Mouse (Mus musculus) liver, adult 2 months (tissue): Measurements from ENCODE around the gene Nle1.

ENCODE experiments used
- CTCF ChIP-seq: fragments of 200-500 bp; IDR thresholded peaks from 2 replicates; pipeline ENCODE4 v1.5.1; 2011; ENCODE audit warnings: low read depth, low read length, control low read depth
- POLR2A ChIP-seq: fragments of 200-500 bp; IDR thresholded peaks from 2 replicates; pipeline ENCODE4 v1.6.1; 2011; ENCODE audit warnings: low read length, control low read depth; ENCODE audit not compliant: insufficient read depth; ENCODE audit errors: extremely low read depth

DNA sequence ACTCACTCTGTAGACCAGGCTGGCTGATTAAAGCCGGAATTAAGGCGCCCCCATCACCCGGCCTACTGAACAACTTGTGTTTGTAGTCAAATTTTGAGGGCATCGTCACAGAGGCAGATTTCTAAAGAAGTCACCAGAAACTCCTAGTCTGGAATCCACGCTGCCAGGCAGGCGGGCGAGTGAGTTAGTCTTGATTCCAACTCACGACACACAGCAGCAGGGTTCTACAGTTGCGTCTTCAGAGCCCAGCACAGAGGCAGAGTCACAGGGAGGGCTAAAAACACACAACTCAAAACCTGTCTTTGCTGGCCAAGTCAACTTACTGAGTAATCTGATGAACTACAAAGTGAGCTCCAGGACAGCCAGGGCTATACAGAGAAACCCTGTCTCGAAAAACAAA lies 55.7 kb downstream of the Nle1 start:
- TF ChIP-seq POLR2A (no peak), CTCF (no peak)
